Mouse (Mus musculus) midbrain, embryonic 16.5 days (tissue): ENCODE measurements at regions not wholly inside any gene's neighbourhood (a gene's known extent, or its start where the extent isn't known, plus 50 kb on each side); places are given as distances from the start of the nearest gene placed in this dataset.

Source experiments
- ATAC-seq: fragments of 200-750 bp; cut with Nextera tagmentation; 2 replicates; pipeline ENCODE4 v1.8.0; 2017; ENCODE audit warnings: moderate TSS enrichment
- H3K27ac ChIP-seq: fragments of 300-500 bp; sonication (generic); 2 replicates; pipeline ENCODE4 v1.5.1; 2014; ENCODE audit warnings: mild to moderate bottlenecking, low read length, mixed read lengths
- H3K27me3 ChIP-seq: fragments of 300-500 bp; sonication (generic); 2 replicates; pipeline ENCODE4 v1.6.1; 2014; ENCODE audit warnings: low read depth, low read length, mixed read lengths; ENCODE audit not compliant: control insufficient read depth, insufficient read depth
- H3K36me3 ChIP-seq: fragments of 300-500 bp; sonication (generic); 2 replicates; pipeline ENCODE4 v1.6.1; 2014; ENCODE audit warnings: mild to moderate bottlenecking, low read length, moderate library complexity, mixed read lengths; ENCODE audit not compliant: control insufficient read depth, insufficient read depth
- H3K4me1 ChIP-seq: fragments of 300-500 bp; sonication (generic); 2 replicates; pipeline ENCODE4 v1.6.1; 2014; ENCODE audit warnings: mild to moderate bottlenecking, low read length, mixed read lengths; ENCODE audit not compliant: control insufficient read depth, insufficient read depth
- H3K4me2 ChIP-seq: fragments of 300-500 bp; sonication (generic); 2 replicates; pipeline ENCODE4 v1.6.1; 2014; ENCODE audit warnings: mild to moderate bottlenecking, low read length, mixed read lengths
- H3K4me3 ChIP-seq: fragments of 300-500 bp; sonication (generic); 2 replicates; pipeline ENCODE4 v1.5.1; 2014; ENCODE audit warnings: low read depth, mild to moderate bottlenecking, low read length, moderate library complexity, mixed read lengths
- H3K9ac ChIP-seq: fragments of 300-500 bp; sonication (generic); 2 replicates; pipeline ENCODE4 v1.6.1; 2014; ENCODE audit warnings: low read depth, low read length, mixed read lengths
- H3K9me3 ChIP-seq: fragments of 300-500 bp; sonication (generic); replicated peaks from 2 replicates; pipeline ENCODE4 v1.6.1; 2014; ENCODE audit warnings: mild to moderate bottlenecking, low read length, mixed read lengths; ENCODE audit not compliant: control insufficient read depth, poor library complexity, severe bottlenecking
- WGBS: fragments of 180-500 bp; shearing (Covaris S2); extraction: QIAGEN DNeasy Blood & Tissue Kit; methylation state at CpG from one replicate; pipeline ENCODE4 v1.1.7; 2014; 5-methylcytosine and 5-hydroxymethylcytosine counted together

- H3K4me2 ChIP-seq = no peak overlapping the region
- no peaks in the 10 kb centered on the region for H3K9me3 ChIP-seq
- no peak overlapping the region for H3K9ac ChIP-seq
- no peaks in the 10 kb centered on the region for H3K36me3 ChIP-seq
- WGBS = 76% methylated on average over 4 of the region's 4 CpGs
- no peaks in the 10 kb centered on the region for H3K4me1 ChIP-seq
- no peak overlapping the region for H3K4me3 ChIP-seq
- H3K27me3 ChIP-seq = no peaks in the 10 kb centered on the region
- no peak for ATAC-seq
- no peak overlapping the region for H3K27ac ChIP-seq
Measured at GRCm38 (mm10) chr2:9360020-9360419, 521.0 kb upstream of the 4930412O13Rik start.

GRCm38 (mm10) chr2:9367801-9368584 lies 513.1 kb upstream of the 4930412O13Rik start:
- Histone ChIP-seq H3K27ac (no peak overlapping the region), H3K4me3 (no peak overlapping the region), H3K4me2 (no peak overlapping the region), H3K9ac (no peak overlapping the region), H3K4me1 (no peaks in the 10 kb centered on the region), H3K27me3 (no peaks in the 10 kb centered on the region), H3K9me3 (no peaks in the 10 kb centered on the region), H3K36me3 (no peaks in the 10 kb centered on the region)
- 94% methylated on average over 8 of the region's 8 CpGs for WGBS
- ATAC-seq = no peak

GRCm38 (mm10) chr2:9369572-9369971 lies 511.5 kb upstream of the 4930412O13Rik start:
- no peak overlapping the region for H3K27ac ChIP-seq
- no peak for ATAC-seq
- no peaks in the 10 kb centered on the region for H3K36me3 ChIP-seq
- WGBS = 60% methylated on average over 4 of the region's 4 CpGs
- H3K4me3 ChIP-seq = no peak overlapping the region
- no peak overlapping the region for H3K4me2 ChIP-seq
- H3K4me1 ChIP-seq = no peaks in the 10 kb centered on the region
- no peak overlapping the region for H3K9ac ChIP-seq
- no peaks in the 10 kb centered on the region for H3K27me3 ChIP-seq
- H3K9me3 ChIP-seq = no peaks in the 10 kb centered on the region

- no peak overlapping the region for H3K9ac ChIP-seq
- H3K9me3 ChIP-seq = no peaks in the 10 kb centered on the region
- no peak overlapping the region for H3K27ac ChIP-seq
- WGBS = 68% methylated on average over 2 of the region's 2 CpGs
- H3K4me1 ChIP-seq = no peaks in the 10 kb centered on the region
- no peaks in the 10 kb centered on the region for H3K36me3 ChIP-seq
- no peak overlapping the region for H3K4me2 ChIP-seq
- H3K4me3 ChIP-seq = no peak overlapping the region
- no peak for ATAC-seq
- H3K27me3 ChIP-seq = no peaks in the 10 kb centered on the region
Measured at GRCm38 (mm10) chr2:9386566-9386965, 494.5 kb upstream of the 4930412O13Rik start.

GRCm38 (mm10) chr2:9388058-9388457 lies 493.0 kb upstream of the 4930412O13Rik start:
- H3K4me1 ChIP-seq = no peaks in the 10 kb centered on the region
- H3K4me2 ChIP-seq = no peak overlapping the region
- H3K27ac ChIP-seq = no peak overlapping the region
- H3K4me3 ChIP-seq = no peak overlapping the region
- H3K36me3 ChIP-seq = no peaks in the 10 kb centered on the region
- WGBS = 77% methylated on average over 3 of the region's 3 CpGs
- ATAC-seq = no peak
- H3K9ac ChIP-seq = no peak overlapping the region
- H3K27me3 ChIP-seq = no peaks in the 10 kb centered on the region
- H3K9me3 ChIP-seq = no peaks in the 10 kb centered on the region

GRCm38 (mm10) chr2:9395379-9395999 lies 485.6 kb upstream of the 4930412O13Rik start:
- H3K4me1 ChIP-seq = no peaks in the 10 kb centered on the region
- no peak overlapping the region for H3K4me2 ChIP-seq
- no peak overlapping the region for H3K27ac ChIP-seq
- no peaks in the 10 kb centered on the region for H3K9me3 ChIP-seq
- H3K9ac ChIP-seq = no peak overlapping the region
- no peak for ATAC-seq
- no peaks in the 10 kb centered on the region for H3K36me3 ChIP-seq
- 81% methylated on average over 9 of the region's 9 CpGs for WGBS
- H3K4me3 ChIP-seq = no peak overlapping the region
- no peaks in the 10 kb centered on the region for H3K27me3 ChIP-seq

GRCm38 (mm10) chr2:9401461-9401860 lies 479.6 kb upstream of the 4930412O13Rik start:
- Histone ChIP-seq H3K27ac (no peak overlapping the region), H3K9ac (no peak overlapping the region), H3K4me2 (no peak overlapping the region), H3K4me1 (no peaks in the 10 kb centered on the region), H3K9me3 (no peaks in the 10 kb centered on the region), H3K27me3 (no peaks in the 10 kb centered on the region), H3K36me3 (no peaks in the 10 kb centered on the region), H3K4me3 (no peak overlapping the region)
- WGBS = 89% methylated on average over 7 of the region's 7 CpGs
- ATAC-seq = no peak

GRCm38 (mm10) chr2:9402281-9402680 lies 478.8 kb upstream of the 4930412O13Rik start:
- WGBS = 64% methylated on average over 2 of the region's 2 CpGs
- Histone ChIP-seq H3K4me1 (no peaks in the 10 kb centered on the region), H3K27me3 (no peaks in the 10 kb centered on the region)

GRCm38 (mm10) chr2:9409075-9409474 lies 472.0 kb upstream of the 4930412O13Rik start:
- H3K27ac ChIP-seq = no peak overlapping the region
- no peak overlapping the region for H3K4me2 ChIP-seq
- no peak for ATAC-seq
- H3K4me3 ChIP-seq = no peak overlapping the region
- H3K4me1 ChIP-seq = no peaks in the 10 kb centered on the region
- no peaks in the 10 kb centered on the region for H3K9me3 ChIP-seq
- 49% methylated on average over 7 of the region's 7 CpGs for WGBS
- no peaks in the 10 kb centered on the region for H3K27me3 ChIP-seq
- no peaks in the 10 kb centered on the region for H3K36me3 ChIP-seq
- no peak overlapping the region for H3K9ac ChIP-seq

More at GRCm38 (mm10) chr2:9402281-9402680, 478.8 kb upstream of the 4930412O13Rik start:
- H3K36me3 ChIP-seq = no peaks in the 10 kb centered on the region
- H3K9ac ChIP-seq = no peak overlapping the region
- no peak for ATAC-seq
- H3K9me3 ChIP-seq = no peaks in the 10 kb centered on the region
- no peak overlapping the region for H3K27ac ChIP-seq
- no peak overlapping the region for H3K4me3 ChIP-seq
- no peak overlapping the region for H3K4me2 ChIP-seq
